Comparison of ENCODE assay signal across 8 mouse cellular contexts in the genomic region with DNA sequence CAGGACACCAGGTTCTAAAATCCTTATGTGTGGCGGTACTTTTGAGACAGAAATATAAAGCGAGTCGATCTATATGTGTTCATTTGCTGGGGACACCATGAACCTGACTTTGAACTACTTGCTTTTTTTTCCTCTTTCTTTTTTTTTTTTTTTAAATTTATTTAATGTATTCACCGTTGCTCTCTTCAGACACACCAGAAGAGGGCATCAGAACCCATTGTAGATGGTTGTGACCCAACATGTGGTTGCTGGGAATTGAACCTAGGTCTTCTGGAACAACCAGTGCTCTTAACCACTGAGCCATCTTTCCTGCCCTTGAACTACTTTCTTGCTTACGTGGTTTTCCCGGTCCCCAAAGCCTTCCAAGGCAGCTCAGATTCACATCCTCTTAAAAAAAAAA. TPM values are rescaled to one million over a fixed set of nuclear protein-coding genes. Genes with fewer than 3 reads are reported as not detected.
DNase-seq lines count a peak whose midpoint lies in the region; ATAC-seq and TF ChIP-seq lines count a peak whose summit lies in the region.

No protein-coding gene starts in this region.

- H3K4me3 ChIP-seq in spleen, adult 2 months (ENCODE audit: extremely low read depth, insufficient read depth, insufficient read length), result peak overlapping the region; percentile 91
- peak overlapping the region; percentile 97 for H3K4me3 ChIP-seq in liver, embryonic 11.5 days (ENCODE audit: low read depth, low read length)
- peak overlapping the region; percentile 74 for H3K4me3 ChIP-seq in stomach, postnatal 0 days (ENCODE audit: low read depth, low read length)

- peaks cover 5% of the 10 kb centered on the region; the same call in 1 of the 2 replicates for H3K4me1 ChIP-seq in spleen, adult 2 months (ENCODE audit: control insufficient read depth, insufficient read depth, insufficient read length)
- H3K4me1 ChIP-seq in liver, embryonic 11.5 days (replicated peaks; ENCODE audit: control insufficient read depth, insufficient read depth, low read length), result peaks cover 24% of the 10 kb centered on the region
- H3K4me1 ChIP-seq in stomach, postnatal 0 days (replicated peaks; ENCODE audit: control insufficient read depth, insufficient read depth), result peaks cover 4% of the 10 kb centered on the region; the same call in 1 of the 2 replicates

- H3K27me3 ChIP-seq in spleen, adult 2 months (ENCODE audit: control insufficient read depth, insufficient read depth, low read length), result no peaks in the 10 kb centered on the region
- no peaks in the 10 kb centered on the region for H3K27me3 ChIP-seq in liver, embryonic 11.5 days (replicated peaks; ENCODE audit: control insufficient read depth, insufficient read depth, low read length)
- H3K27me3 ChIP-seq in stomach, postnatal 0 days (ENCODE audit: control insufficient read depth, insufficient read depth, low read length), result no peaks in the 10 kb centered on the region

- no peak for TF ChIP-seq EP300 in stomach, postnatal 0 days (optimal IDR thresholded peaks at IDR 0.05)

- H3K27ac ChIP-seq in spleen, adult 2 months (ENCODE audit: insufficient read depth, low read length), result peak overlapping the region; percentile 83
- peak overlapping the region; percentile 68 for H3K27ac ChIP-seq in liver, embryonic 11.5 days (ENCODE audit: low read depth, low read length)
- peak overlapping the region; percentile 83 for H3K27ac ChIP-seq in stomach, postnatal 0 days (replicated peaks)

- 0 out of 2 replicates have a peak, but pooled peaks cover 2% of the 10 kb centered on the region for H3K36me3 ChIP-seq in spleen, adult 2 months (ENCODE audit: control insufficient read depth, insufficient read depth, low read length)
- peaks cover 3% of the 10 kb centered on the region; the same call in 1 of the 2 replicates for H3K36me3 ChIP-seq in liver, embryonic 11.5 days (ENCODE audit: control insufficient read depth, insufficient read depth, low read length)
- H3K36me3 ChIP-seq in stomach, postnatal 0 days (ENCODE audit: control insufficient read depth, insufficient read depth, low read length), result no peaks in the 10 kb centered on the region

- no peak for ATAC-seq in liver, embryonic 11.5 days (replicated peaks; ENCODE audit: low FRiP score)
- ATAC-seq in stomach, postnatal 0 days (ENCODE audit: low FRiP score, low TSS enrichment), result no peak

- intact Hi-C loops in gastrocnemius, postnatal 14 days (cut with DNase I; ENCODE audit: low total_unique reads), result no loop called here

- no peaks in the 10 kb centered on the region for H3K9me3 ChIP-seq in liver, embryonic 11.5 days (ENCODE audit: control insufficient read depth, low read length)
- H3K9me3 ChIP-seq in stomach, postnatal 0 days (ENCODE audit: control insufficient read depth, low read length), result no peaks in the 10 kb centered on the region

- TF ChIP-seq CTCF in spleen, adult 2 months (IDR thresholded peaks at IDR 0.05; ENCODE audit: extremely low read depth, insufficient read depth, insufficient read length, insufficient replicate concordance), result no peak
- TF ChIP-seq CTCF in stomach, postnatal 0 days (IDR thresholded peaks at IDR 0.05; ENCODE audit: low read depth), result peak; percentile 38

- peak overlapping the region; percentile 80 for H3K9ac ChIP-seq in liver, embryonic 11.5 days (ENCODE audit: low read depth, low read length)
- peak overlapping the region; percentile 82 for H3K9ac ChIP-seq in stomach, postnatal 0 days (ENCODE audit: low read length)

- TF ChIP-seq POLR2A in spleen, adult 2 months (IDR thresholded peaks at IDR 0.05; ENCODE audit: low read depth, low read length), result no peak

- peak overlapping the region; percentile 90 for H3K4me2 ChIP-seq in liver, embryonic 11.5 days
- peak overlapping the region; percentile 80 for H3K4me2 ChIP-seq in stomach, postnatal 0 days (replicated peaks; ENCODE audit: low read depth)

- 42% methylated on average over 6 of the region's 6 CpGs for WGBS in spleen, adult 2 months
- 46% methylated on average over 6 of the region's 6 CpGs for WGBS in liver, embryonic 11.5 days
- WGBS in stomach, postnatal 0 days, result 42% methylated on average over 6 of the region's 6 CpGs

- DNase-seq in cerebellum, adult 9-11 months, result peak; percentile 13
- DNase-seq in cerebellum, adult 11-12 months, result no peak
- DNase-seq in spleen, adult 2 months (ENCODE audit: low read depth in 1 of 2, low spot score in 2 of 2), result no peak
- no peak for DNase-seq in spleen, adult 18-20 months
- no peak for DNase-seq in liver, embryonic 11.5 days (ENCODE audit: low spot score)
- no peak for DNase-seq in stomach, postnatal 0 days (ENCODE audit: low spot score)
- DNase-seq in retina, embryonic 14.5 days (ENCODE audit: low spot score), result no peak
- DNase-seq in gastrocnemius, postnatal 14 days, result no peak

RNA-seq across cellular contexts. Expression of a gene that starts 0.5 kb away (rescaled TPM):
- polyA plus RNA-seq in spleen, adult 2 months (2012; rRNA removed), result 127 and 135 TPM in 2 replicates
- 19.8 and 28.0 TPM in 2 replicates for polyA plus RNA-seq in liver, embryonic 11.5 days (2014; fragmentation: Nextera tagmentation; extraction: Ambion mirVana)
- polyA plus RNA-seq in stomach, postnatal 0 days (2015; fragmentation: Nextera tagmentation; extraction: Ambion mirVana), result 6.2 and 6.5 TPM in 2 replicates
- 10 to 100 TPM; 16.3 to 19.2 TPM for total RNA-seq in gastrocnemius, postnatal 14 days (2021)

RNA-seq across cellular contexts. Expression of a gene that starts 23.2 kb away (rescaled TPM):
- 8.6 and 10.5 TPM in 2 replicates for polyA plus RNA-seq in spleen, adult 2 months (2012; rRNA removed)
- polyA plus RNA-seq in liver, embryonic 11.5 days (2014; fragmentation: Nextera tagmentation; extraction: Ambion mirVana), result 164 and 168 TPM in 2 replicates
- 51.8 and 53.9 TPM in 2 replicates for polyA plus RNA-seq in stomach, postnatal 0 days (2015; fragmentation: Nextera tagmentation; extraction: Ambion mirVana)
- 10 to 100 TPM in 1 of 2 experiments, 1 to 10 TPM in 1; 8.2 to 13.3 TPM for total RNA-seq in gastrocnemius, postnatal 14 days (2021)

RNA-seq across cellular contexts. Expression of a gene that starts 41.0 kb away (rescaled TPM):
- 45.3 and 54.4 TPM in 2 replicates for polyA plus RNA-seq in spleen, adult 2 months (2012; rRNA removed)
- 70.5 and 76.3 TPM in 2 replicates for polyA plus RNA-seq in liver, embryonic 11.5 days (2014; fragmentation: Nextera tagmentation; extraction: Ambion mirVana)
- polyA plus RNA-seq in stomach, postnatal 0 days (2015; fragmentation: Nextera tagmentation; extraction: Ambion mirVana), result 39.8 and 40.2 TPM in 2 replicates
- total RNA-seq in gastrocnemius, postnatal 14 days (2021), result 1 to 10 TPM; 7.6 to 9.0 TPM

RNA-seq across cellular contexts. Expression of a gene that starts 42.4 kb away (rescaled TPM):
- polyA plus RNA-seq in spleen, adult 2 months (2012; rRNA removed), result 68.9 and 106 TPM in 2 replicates
- 123 and 129 TPM in 2 replicates for polyA plus RNA-seq in liver, embryonic 11.5 days (2014; fragmentation: Nextera tagmentation; extraction: Ambion mirVana)
- polyA plus RNA-seq in stomach, postnatal 0 days (2015; fragmentation: Nextera tagmentation; extraction: Ambion mirVana), result 102 and 104 TPM in 2 replicates
- 100 to 1,000 TPM; 118 to 120 TPM for total RNA-seq in gastrocnemius, postnatal 14 days (2021)

RNA-seq across cellular contexts. Expression of a gene that starts 42.4 kb away (rescaled TPM):
- polyA plus RNA-seq in spleen, adult 2 months (2012; rRNA removed), result 35.2 and 45.9 TPM in 2 replicates
- 21.9 and 23.4 TPM in 2 replicates for polyA plus RNA-seq in liver, embryonic 11.5 days (2014; fragmentation: Nextera tagmentation; extraction: Ambion mirVana)
- polyA plus RNA-seq in stomach, postnatal 0 days (2015; fragmentation: Nextera tagmentation; extraction: Ambion mirVana), result 15.6 and 17.6 TPM in 2 replicates
- total RNA-seq in gastrocnemius, postnatal 14 days (2021), result 10 to 100 TPM; 13.9 to 14.5 TPM
